Mouse (Mus musculus): Measurements from ENCODE around the gene Tbc1d10c. TPM values are rescaled to one million over a fixed set of nuclear protein-coding genes. Genes with fewer than 3 reads are reported as not detected.

Tbc1d10c gene
- polyA plus RNA-seq, 1 experiment = 3.3 TPM

GRCm38 (mm10) chr19:4163543-4163887 is 27.6 kb downstream of the Tbc1d10c start:
- no peak for DNase-seq (ENCODE audit: extremely low spot score in 1 of 2, low spot score in 1 of 2)

- peak; percentile 97 to 99 for DNase-seq (ENCODE audit: extremely low spot score in 1 of 2, low spot score in 1 of 2)
Measured at GRCm38 (mm10) chr19:4162646-4163542, 28.2 kb downstream of the Tbc1d10c start, which contains the start of gene Rps6kb2. Rps6kb2 (minus strand) TSS chr19:4163354.

- DNase-seq (ENCODE audit: extremely low spot score in 1 of 2, low spot score in 1 of 2) = no peak
Measured at GRCm38 (mm10) chr19:4159049-4159448, 32.0 kb downstream of the Tbc1d10c start.

GRCm38 (mm10) chr19:4156771-4157170 is 34.3 kb downstream of the Tbc1d10c start:
- DNase-seq (ENCODE audit: extremely low spot score in 1 of 2, low spot score in 1 of 2) = no peak

GRCm38 (mm10) chr19:4156073-4156579 is 35.0 kb downstream of the Tbc1d10c start:
- no peak for DNase-seq (ENCODE audit: extremely low spot score in 1 of 2, low spot score in 1 of 2)

- DNase-seq (ENCODE audit: extremely low spot score in 1 of 2, low spot score in 1 of 2) = no peak
Measured at GRCm38 (mm10) chr19:4155223-4156072, 35.6 kb downstream of the Tbc1d10c start.

- DNase-seq (ENCODE audit: extremely low spot score in 1 of 2, low spot score in 1 of 2) = no peak
Measured at GRCm38 (mm10) chr19:4154437-4155222, 36.5 kb downstream of the Tbc1d10c start.

GRCm38 (mm10) chr19:4153232-4153654 is 37.8 kb downstream of the Tbc1d10c start, which contains the start of gene Ptprcap:
Ptprcap (plus strand) TSS chr19:4153604.
- no peak for DNase-seq (ENCODE audit: extremely low spot score in 1 of 2, low spot score in 1 of 2)

- no peak for DNase-seq (ENCODE audit: extremely low spot score in 1 of 2, low spot score in 1 of 2)
Measured at GRCm38 (mm10) chr19:4152445-4153231, 38.4 kb downstream of the Tbc1d10c start.

- no peak for DNase-seq (ENCODE audit: extremely low spot score in 1 of 2, low spot score in 1 of 2)
Measured at GRCm38 (mm10) chr19:4151898-4152297, 39.2 kb downstream of the Tbc1d10c start.

- DNase-seq (ENCODE audit: extremely low spot score in 1 of 2, low spot score in 1 of 2) = no peak
Measured at GRCm38 (mm10) chr19:4151488-4151860, 39.6 kb downstream of the Tbc1d10c start.

GRCm38 (mm10) chr19:4150567-4151487 is 40.3 kb downstream of the Tbc1d10c start:
- DNase-seq (ENCODE audit: extremely low spot score in 1 of 2, low spot score in 1 of 2) = no peak

GRCm38 (mm10) chr19:4149764-4150461 is 41.2 kb downstream of the Tbc1d10c start:
- DNase-seq (ENCODE audit: extremely low spot score in 1 of 2, low spot score in 1 of 2) = no peak

GRCm38 (mm10) chr19:4149283-4149682 is 41.8 kb downstream of the Tbc1d10c start:
- no peak for DNase-seq (ENCODE audit: extremely low spot score in 1 of 2, low spot score in 1 of 2)

GRCm38 (mm10) chr19:4148819-4149218 is 42.3 kb downstream of the Tbc1d10c start:
- no peak for DNase-seq (ENCODE audit: extremely low spot score in 1 of 2, low spot score in 1 of 2)

- DNase-seq (ENCODE audit: extremely low spot score in 1 of 2, low spot score in 1 of 2) = peak; percentile 88 to 95
Measured at GRCm38 (mm10) chr19:4148491-4148806, 42.6 kb downstream of the Tbc1d10c start, which contains the start of gene Coro1b. Coro1b (plus strand) TSS chr19:4148619.

GRCm38 (mm10) chr19:4147782-4148490 is 43.1 kb downstream of the Tbc1d10c start:
- no peak for DNase-seq (ENCODE audit: extremely low spot score in 1 of 2, low spot score in 1 of 2)
